Mouse (Mus musculus): ENCODE results near the gene Mbnl1. TPM values are rescaled to one million over a fixed set of nuclear protein-coding genes. Genes with fewer than 3 reads are reported as not detected.
A peak's percentile ranks its signal among the peaks of the same experiment; 100 is the strongest.

Gene Mbnl1
- polyA plus RNA-seq, 1 experiment from 2014 or later: 70.2 TPM

- no peak overlapping the region for H3K4me3 ChIP-seq (replicated peaks; ENCODE audit: low read depth, low read length)
- H3K4me1 ChIP-seq (replicated peaks; ENCODE audit: insufficient read depth, low read length): 0 out of 2 replicates have a peak, but pooled peaks cover 3% of the 10 kb centered on the region
- no peak overlapping the region for H3K4me2 ChIP-seq (ENCODE audit: low read length)
- DNase-seq (ENCODE audit: low spot score) (peak; percentile 35), ATAC-seq (replicated peaks; ENCODE audit: low FRiP score, low read depth) (no peak)
- no peaks in the 10 kb centered on the region for H3K36me3 ChIP-seq (ENCODE audit: insufficient read depth, low read length)
- no peak overlapping the region for H3K27ac ChIP-seq
- 63% methylated on average over 3 of the region's 3 CpGs for WGBS
- H3K9me3 ChIP-seq (replicated peaks; ENCODE audit: low read length): no peaks in the 10 kb centered on the region
- TF ChIP-seq CTCF (IDR thresholded peaks at IDR 0.05; ENCODE audit: low read depth): no peak
- no peaks in the 10 kb centered on the region for H3K27me3 ChIP-seq (ENCODE audit: insufficient read depth, low read length)
- no peak overlapping the region for H3K9ac ChIP-seq (ENCODE audit: low read depth, low read length)
These were observed 46.7 kb downstream of the Mbnl1 start for GRCm38 (mm10) chr3:60519337-60519736.

- 69% methylated on average over 1 of the region's 1 CpGs for WGBS
- H3K27ac ChIP-seq: no peak overlapping the region
- H3K36me3 ChIP-seq (ENCODE audit: insufficient read depth, low read length): no peaks in the 10 kb centered on the region
- no peak overlapping the region for H3K9ac ChIP-seq (ENCODE audit: low read depth, low read length)
- no peak overlapping the region for H3K4me3 ChIP-seq (replicated peaks; ENCODE audit: low read depth, low read length)
- H3K9me3 ChIP-seq (replicated peaks; ENCODE audit: low read length): no peaks in the 10 kb centered on the region
- no peaks in the 10 kb centered on the region for H3K27me3 ChIP-seq (ENCODE audit: insufficient read depth, low read length)
- H3K4me1 ChIP-seq (replicated peaks; ENCODE audit: insufficient read depth, low read length): peaks cover 11% of the 10 kb centered on the region; the same call in 1 of the 2 replicates
- DNase-seq (ENCODE audit: low spot score) (no peak), ATAC-seq (replicated peaks; ENCODE audit: low FRiP score, low read depth) (no peak)
- TF ChIP-seq CTCF (IDR thresholded peaks at IDR 0.05; ENCODE audit: low read depth): no peak
- no peak overlapping the region for H3K4me2 ChIP-seq (ENCODE audit: low read length)
These were observed 51.5 kb downstream of the Mbnl1 start for GRCm38 (mm10) chr3:60524127-60524526.

GRCm38 (mm10) chr3:60531286-60531685 lies 58.7 kb downstream of the Mbnl1 start:
- Histone ChIP-seq H3K9ac (ENCODE audit: low read depth, low read length) (no peak overlapping the region), H3K4me1 (replicated peaks; ENCODE audit: insufficient read depth, low read length) (peaks cover 12% of the 10 kb centered on the region; the same call in 1 of the 2 replicates), H3K9me3 (replicated peaks; ENCODE audit: low read length) (no peaks in the 10 kb centered on the region), H3K4me3 (replicated peaks; ENCODE audit: low read depth, low read length) (no peak overlapping the region), H3K4me2 (ENCODE audit: low read length) (no peak overlapping the region), H3K27me3 (ENCODE audit: insufficient read depth, low read length) (no peaks in the 10 kb centered on the region), H3K36me3 (ENCODE audit: insufficient read depth, low read length) (no peaks in the 10 kb centered on the region), H3K27ac (no peak overlapping the region)
- TF ChIP-seq CTCF (IDR thresholded peaks at IDR 0.05; ENCODE audit: low read depth): no peak
- ATAC-seq (replicated peaks; ENCODE audit: low FRiP score, low read depth) (no peak), DNase-seq (ENCODE audit: low spot score) (no peak)
- WGBS: 37% methylated on average over 5 of the region's 5 CpGs

- Histone ChIP-seq H3K27me3 (ENCODE audit: insufficient read depth, low read length) (no peaks in the 10 kb centered on the region), H3K9me3 (replicated peaks; ENCODE audit: low read length) (no peaks in the 10 kb centered on the region), H3K4me1 (replicated peaks; ENCODE audit: insufficient read depth, low read length) (peaks cover 8% of the 10 kb centered on the region; the same call in 1 of the 2 replicates), H3K4me2 (ENCODE audit: low read length) (no peak overlapping the region), H3K36me3 (ENCODE audit: insufficient read depth, low read length) (no peaks in the 10 kb centered on the region), H3K27ac (no peak overlapping the region), H3K9ac (ENCODE audit: low read depth, low read length) (no peak overlapping the region), H3K4me3 (replicated peaks; ENCODE audit: low read depth, low read length) (no peak overlapping the region)
- TF ChIP-seq CTCF (IDR thresholded peaks at IDR 0.05; ENCODE audit: low read depth): no peak
- 48% methylated on average over 2 of the region's 2 CpGs for WGBS
- ATAC-seq (replicated peaks; ENCODE audit: low FRiP score, low read depth): no peak
- DNase-seq (ENCODE audit: low spot score): no peak
These were observed 59.2 kb downstream of the Mbnl1 start for GRCm38 (mm10) chr3:60531826-60532225.

GRCm38 (mm10) chr3:60535224-60535623 lies 62.6 kb downstream of the Mbnl1 start:
- Histone ChIP-seq H3K4me2 (ENCODE audit: low read length) (no peak overlapping the region), H3K9me3 (replicated peaks; ENCODE audit: low read length) (no peaks in the 10 kb centered on the region), H3K36me3 (ENCODE audit: insufficient read depth, low read length) (no peaks in the 10 kb centered on the region), H3K27me3 (ENCODE audit: insufficient read depth, low read length) (no peaks in the 10 kb centered on the region), H3K9ac (ENCODE audit: low read depth, low read length) (no peak overlapping the region), H3K4me1 (replicated peaks; ENCODE audit: insufficient read depth, low read length) (no peaks in the 10 kb centered on the region), H3K27ac (no peak overlapping the region), H3K4me3 (replicated peaks; ENCODE audit: low read depth, low read length) (no peak overlapping the region)
- DNase-seq (ENCODE audit: low spot score) (no peak), ATAC-seq (replicated peaks; ENCODE audit: low FRiP score, low read depth) (no peak)
- no peak for TF ChIP-seq CTCF (IDR thresholded peaks at IDR 0.05; ENCODE audit: low read depth)
- WGBS: 37% methylated on average over 3 of the region's 3 CpGs

GRCm38 (mm10) chr3:60537063-60537462 lies 64.4 kb downstream of the Mbnl1 start:
- ATAC-seq (replicated peaks; ENCODE audit: low FRiP score, low read depth): no peak
- Histone ChIP-seq H3K36me3 (ENCODE audit: insufficient read depth, low read length) (no peaks in the 10 kb centered on the region), H3K9me3 (replicated peaks; ENCODE audit: low read length) (no peaks in the 10 kb centered on the region), H3K27me3 (ENCODE audit: insufficient read depth, low read length) (no peaks in the 10 kb centered on the region), H3K27ac (no peak overlapping the region), H3K4me1 (replicated peaks; ENCODE audit: insufficient read depth, low read length) (no peaks in the 10 kb centered on the region), H3K4me3 (replicated peaks; ENCODE audit: low read depth, low read length) (no peak overlapping the region), H3K9ac (ENCODE audit: low read depth, low read length) (no peak overlapping the region), H3K4me2 (ENCODE audit: low read length) (no peak overlapping the region)
- WGBS: 75% methylated on average over 2 of the region's 2 CpGs
- TF ChIP-seq CTCF (IDR thresholded peaks at IDR 0.05; ENCODE audit: low read depth): no peak
- DNase-seq (ENCODE audit: low spot score): no peak
